Mouse (Mus musculus): ENCODE data around the gene Dennd1b. TPM values are rescaled to one million over a fixed set of nuclear protein-coding genes. Genes with fewer than 3 reads are reported as not detected.

Dennd1b gene
- polyA plus RNA-seq, 1 experiment from 2014 or later, result 12.2 TPM

DNA sequence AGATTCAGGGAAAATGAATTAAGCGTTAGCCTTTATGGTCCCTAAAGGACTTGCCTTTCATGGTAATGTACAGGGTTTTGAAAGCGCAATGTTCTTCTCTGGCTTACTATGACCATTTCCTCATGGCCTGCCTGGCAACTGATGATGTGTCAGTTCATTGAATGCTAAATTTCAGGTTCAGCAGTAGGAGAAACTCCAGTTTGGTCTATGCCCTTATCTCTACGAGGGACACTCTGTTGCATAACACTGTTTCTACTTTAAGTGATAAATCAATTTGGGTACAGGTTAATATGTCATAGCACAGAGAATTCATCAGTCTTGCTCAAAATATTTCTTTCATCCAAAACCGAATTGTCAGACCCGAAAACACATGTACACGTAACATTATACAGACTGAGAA, 133.1 kb downstream of the Dennd1b start:
- Histone ChIP-seq H3K27me3 (ENCODE audit: control insufficient read depth, insufficient read depth, low read length) (no peaks in the 10 kb centered on the region), H3K9ac (ENCODE audit: low read length) (no peak overlapping the region), H3K9me3 (ENCODE audit: control insufficient read depth, low read length) (no peaks in the 10 kb centered on the region), H3K4me2 (no peak overlapping the region), H3K36me3 (ENCODE audit: control insufficient read depth, insufficient read depth, low read length) (no peaks in the 10 kb centered on the region), H3K27ac (ENCODE audit: low read depth, low read length) (no peak overlapping the region), H3K4me1 (ENCODE audit: control insufficient read depth, insufficient read depth, low read length) (no peaks in the 10 kb centered on the region), H3K4me3 (ENCODE audit: low read depth, low read length) (no peak overlapping the region)
- ATAC-seq (ENCODE audit: low FRiP score), result no peak
- 94% methylated on average over 6 of the region's 6 CpGs for WGBS
- DNase-seq (ENCODE audit: low spot score, missing footprints), result no peak

DNA sequence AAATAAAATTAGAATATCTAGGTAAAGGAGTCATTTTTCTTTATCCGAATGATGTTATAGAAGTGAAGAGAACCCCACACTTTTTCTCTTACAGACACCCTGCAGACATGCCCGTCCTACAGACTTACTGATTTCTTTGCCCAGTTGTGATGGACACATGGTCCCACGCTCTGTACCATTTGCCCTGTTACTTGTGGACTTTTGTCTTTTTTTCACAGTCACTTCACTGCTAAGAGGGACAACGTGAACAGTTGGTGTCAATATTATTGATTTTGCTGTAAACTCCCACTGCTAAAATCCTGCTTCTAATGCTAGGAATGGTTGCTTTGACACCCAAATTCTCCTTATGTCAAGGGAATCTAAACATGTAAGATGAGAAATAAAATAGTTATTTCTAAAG, 134.9 kb downstream of the Dennd1b start:
- no peak overlapping the region for H3K4me2 ChIP-seq
- H3K4me3 ChIP-seq (ENCODE audit: low read depth, low read length), result no peak overlapping the region
- no peaks in the 10 kb centered on the region for H3K36me3 ChIP-seq (ENCODE audit: control insufficient read depth, insufficient read depth, low read length)
- DNase-seq (ENCODE audit: low spot score, missing footprints), result no peak
- 86% methylated on average over 4 of the region's 4 CpGs for WGBS
- ATAC-seq (ENCODE audit: low FRiP score), result no peak
- H3K9ac ChIP-seq (ENCODE audit: low read length), result no peak overlapping the region
- no peaks in the 10 kb centered on the region for H3K27me3 ChIP-seq (ENCODE audit: control insufficient read depth, insufficient read depth, low read length)
- H3K27ac ChIP-seq (ENCODE audit: low read depth, low read length), result no peak overlapping the region
- H3K9me3 ChIP-seq (ENCODE audit: control insufficient read depth, low read length), result no peaks in the 10 kb centered on the region
- no peaks in the 10 kb centered on the region for H3K4me1 ChIP-seq (ENCODE audit: control insufficient read depth, insufficient read depth, low read length)

DNA sequence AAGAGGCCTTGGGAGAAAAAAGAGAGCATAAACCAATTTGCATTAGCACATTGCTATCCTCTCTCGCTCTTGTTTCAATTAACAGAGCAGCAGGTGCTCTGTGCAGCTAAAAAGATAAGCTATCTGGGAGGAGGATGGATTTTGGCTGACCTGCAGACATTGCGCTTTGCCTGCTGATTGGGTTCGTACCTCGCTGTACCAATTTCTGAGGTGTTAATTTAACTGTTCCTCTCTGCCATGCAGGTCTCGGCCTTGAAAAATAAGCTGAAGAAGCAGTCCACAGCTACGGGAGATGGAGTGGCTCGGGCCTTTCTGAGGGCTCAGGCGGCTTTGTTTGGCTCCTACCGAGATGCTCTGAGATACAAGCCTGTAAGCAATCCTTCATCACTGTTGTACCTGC, 138.5 kb downstream of the Dennd1b start:
- no peak overlapping the region for H3K4me3 ChIP-seq (ENCODE audit: low read depth, low read length)
- no peak for DNase-seq (ENCODE audit: low spot score, missing footprints)
- H3K4me2 ChIP-seq, result no peak overlapping the region
- no peak overlapping the region for H3K27ac ChIP-seq (ENCODE audit: low read depth, low read length)
- H3K9me3 ChIP-seq (ENCODE audit: control insufficient read depth, low read length), result no peaks in the 10 kb centered on the region
- H3K9ac ChIP-seq (ENCODE audit: low read length), result no peak overlapping the region
- no peaks in the 10 kb centered on the region for H3K36me3 ChIP-seq (ENCODE audit: control insufficient read depth, insufficient read depth, low read length)
- no peaks in the 10 kb centered on the region for H3K4me1 ChIP-seq (ENCODE audit: control insufficient read depth, insufficient read depth, low read length)
- no peaks in the 10 kb centered on the region for H3K27me3 ChIP-seq (ENCODE audit: control insufficient read depth, insufficient read depth, low read length)
- WGBS, result 68% methylated on average over 9 of the region's 9 CpGs
- ATAC-seq (ENCODE audit: low FRiP score), result no peak

DNA sequence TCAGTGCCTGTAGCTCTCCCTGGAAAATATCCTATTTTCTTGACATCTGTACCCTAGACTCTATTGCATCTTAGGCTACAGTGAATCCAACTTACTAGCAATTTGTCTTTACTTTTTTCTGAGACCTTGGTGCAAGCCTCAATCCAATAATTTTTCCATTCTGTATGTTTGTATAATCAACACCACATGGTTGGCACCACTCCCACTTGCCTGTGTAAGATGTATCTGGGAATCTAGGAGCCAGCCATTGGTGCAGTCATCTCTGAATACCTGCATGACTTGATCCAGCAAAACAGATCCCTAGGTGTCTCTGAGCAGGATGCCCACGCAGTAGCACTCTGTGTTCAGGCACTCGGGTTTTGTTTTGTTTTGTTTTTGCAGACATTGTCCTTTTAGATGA, 145.0 kb downstream of the Dennd1b start:
- DNase-seq (ENCODE audit: low spot score, missing footprints), result no peak
- Histone ChIP-seq H3K27ac (ENCODE audit: low read depth, low read length) (no peak overlapping the region), H3K9ac (ENCODE audit: low read length) (no peak overlapping the region), H3K4me2 (no peak overlapping the region), H3K27me3 (ENCODE audit: control insufficient read depth, insufficient read depth, low read length) (no peaks in the 10 kb centered on the region), H3K4me3 (ENCODE audit: low read depth, low read length) (no peak overlapping the region), H3K36me3 (ENCODE audit: control insufficient read depth, insufficient read depth, low read length) (no peaks in the 10 kb centered on the region), H3K9me3 (ENCODE audit: control insufficient read depth, low read length) (no peaks in the 10 kb centered on the region), H3K4me1 (ENCODE audit: control insufficient read depth, insufficient read depth, low read length) (no peaks in the 10 kb centered on the region)
- WGBS, result 87% methylated on average over 2 of the region's 2 CpGs
- ATAC-seq (ENCODE audit: low FRiP score), result no peak

DNA sequence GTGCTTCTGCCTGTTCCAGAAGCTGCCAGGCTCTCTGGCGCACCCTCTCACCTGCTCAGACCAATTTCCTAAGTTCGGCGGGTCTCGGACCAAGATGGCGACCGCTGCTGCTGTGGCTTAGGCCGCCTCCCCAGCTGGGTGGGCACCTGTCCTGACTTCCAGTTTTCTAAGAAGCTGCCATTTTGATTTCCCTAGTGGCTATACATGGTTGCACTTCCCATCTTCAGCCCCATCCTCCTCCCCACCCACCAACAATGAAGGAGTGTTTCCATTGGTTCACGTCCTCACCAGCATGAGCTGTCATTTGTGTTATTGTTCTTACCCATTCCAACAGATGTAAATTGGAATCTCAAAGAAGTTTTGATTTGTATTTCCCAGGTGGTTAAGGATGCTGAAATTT, 159.4 kb downstream of the Dennd1b start:
- H3K9me3 ChIP-seq (ENCODE audit: control insufficient read depth, low read length), result no peaks in the 10 kb centered on the region
- DNase-seq (ENCODE audit: low spot score, missing footprints), result no peak
- 99% methylated on average over 8 of the region's 8 CpGs for WGBS
- no peaks in the 10 kb centered on the region for H3K36me3 ChIP-seq (ENCODE audit: control insufficient read depth, insufficient read depth, low read length)
- no peaks in the 10 kb centered on the region for H3K4me1 ChIP-seq (ENCODE audit: control insufficient read depth, insufficient read depth, low read length)
- no peak overlapping the region for H3K27ac ChIP-seq (ENCODE audit: low read depth, low read length)
- no peak overlapping the region for H3K9ac ChIP-seq (ENCODE audit: low read length)
- H3K4me3 ChIP-seq (ENCODE audit: low read depth, low read length), result no peak overlapping the region
- no peak for ATAC-seq (ENCODE audit: low FRiP score)
- no peaks in the 10 kb centered on the region for H3K27me3 ChIP-seq (ENCODE audit: control insufficient read depth, insufficient read depth, low read length)
- no peak overlapping the region for H3K4me2 ChIP-seq

DNA sequence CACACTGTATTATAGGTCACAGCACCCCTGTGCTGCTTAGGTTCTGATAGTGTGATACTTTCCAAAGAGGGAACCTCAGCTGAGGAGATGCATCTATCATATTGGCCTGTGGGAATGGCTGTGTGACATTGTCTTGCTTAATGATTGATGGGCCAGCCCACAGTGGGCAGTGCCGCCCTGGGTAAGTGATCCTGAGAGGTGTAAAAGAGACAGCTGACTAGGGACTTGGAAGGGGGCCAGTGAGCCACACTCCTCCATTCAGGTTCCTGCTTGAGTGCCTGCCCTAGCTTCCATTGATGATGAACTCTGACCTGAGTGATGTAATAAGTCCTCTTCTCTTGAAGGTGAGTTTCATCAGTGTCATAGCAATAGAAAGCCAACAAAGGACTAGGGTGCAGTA, 176.4 kb downstream of the Dennd1b start:
- WGBS, result 77% methylated on average over 1 of the region's 1 CpGs
- ATAC-seq (ENCODE audit: low FRiP score), result no peak
- no peak for DNase-seq (ENCODE audit: low spot score, missing footprints)

DNA sequence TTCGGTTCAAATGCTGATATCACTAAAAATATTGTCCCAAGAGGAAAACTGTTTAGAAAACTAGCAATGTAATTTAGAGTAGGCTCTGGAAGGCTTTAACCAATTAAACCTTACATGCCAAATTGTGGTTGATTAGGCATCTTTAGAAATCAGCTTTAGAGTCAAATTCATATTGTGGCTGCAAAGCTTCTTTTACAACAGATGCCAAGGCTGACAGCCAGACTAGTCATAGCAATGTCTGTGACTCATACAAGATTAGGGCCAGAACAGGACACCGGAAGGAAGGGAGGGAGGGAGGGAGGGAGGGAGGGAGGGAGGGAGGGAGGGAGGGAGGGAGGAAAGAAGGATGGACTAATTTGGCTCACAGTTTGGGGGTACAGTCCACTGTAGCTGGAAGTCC, 182.3 kb downstream of the Dennd1b start:
- no peaks in the 10 kb centered on the region for H3K4me1 ChIP-seq (ENCODE audit: control insufficient read depth, insufficient read depth, low read length)
- no peak overlapping the region for H3K4me2 ChIP-seq
- H3K27ac ChIP-seq (ENCODE audit: low read depth, low read length), result no peak overlapping the region
- no peak overlapping the region for H3K4me3 ChIP-seq (ENCODE audit: low read depth, low read length)
- ATAC-seq (ENCODE audit: low FRiP score) (no peak), DNase-seq (ENCODE audit: low spot score, missing footprints) (no peak)
- no peaks in the 10 kb centered on the region for H3K27me3 ChIP-seq (ENCODE audit: control insufficient read depth, insufficient read depth, low read length)
- H3K9me3 ChIP-seq (ENCODE audit: control insufficient read depth, low read length), result no peaks in the 10 kb centered on the region
- peaks cover 2% of the 10 kb centered on the region; the same call in 1 of the 2 replicates for H3K36me3 ChIP-seq (ENCODE audit: control insufficient read depth, insufficient read depth, low read length)
- no peak overlapping the region for H3K9ac ChIP-seq (ENCODE audit: low read length)
- 98% methylated on average over 1 of the region's 2 CpGs for WGBS

More for the DNA sequence above, 176.4 kb downstream of the Dennd1b start:
- H3K4me1 ChIP-seq (ENCODE audit: control insufficient read depth, insufficient read depth, low read length), result no peaks in the 10 kb centered on the region
- no peak overlapping the region for H3K4me2 ChIP-seq
- peaks cover 2% of the 10 kb centered on the region; the same call in 1 of the 2 replicates for H3K36me3 ChIP-seq (ENCODE audit: control insufficient read depth, insufficient read depth, low read length)
- no peak overlapping the region for H3K27ac ChIP-seq (ENCODE audit: low read depth, low read length)
- H3K4me3 ChIP-seq (ENCODE audit: low read depth, low read length), result no peak overlapping the region
- H3K9me3 ChIP-seq (ENCODE audit: control insufficient read depth, low read length), result no peaks in the 10 kb centered on the region
- no peaks in the 10 kb centered on the region for H3K27me3 ChIP-seq (ENCODE audit: control insufficient read depth, insufficient read depth, low read length)
- no peak overlapping the region for H3K9ac ChIP-seq (ENCODE audit: low read length)

DNA sequence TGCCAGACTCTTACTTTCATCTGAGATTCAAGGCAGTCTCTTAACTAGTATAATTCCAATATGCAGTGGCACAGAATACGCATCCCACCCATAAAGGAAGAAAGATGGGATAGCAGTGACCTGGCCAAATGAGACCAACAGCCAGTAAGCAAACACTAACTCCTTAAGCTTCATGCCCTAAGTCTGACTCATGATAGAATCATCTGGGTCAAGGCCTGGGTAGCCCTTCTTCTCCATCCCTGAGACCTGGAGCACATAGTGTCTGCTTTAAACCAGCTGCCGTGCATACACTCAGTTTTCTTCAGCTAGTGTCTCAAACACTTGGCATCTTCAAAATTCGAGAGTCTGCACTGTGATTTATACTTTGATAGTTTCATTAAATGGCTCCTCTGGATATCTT, 183.1 kb downstream of the Dennd1b start:
- ATAC-seq (ENCODE audit: low FRiP score) (no peak), DNase-seq (ENCODE audit: low spot score, missing footprints) (no peak)

DNA sequence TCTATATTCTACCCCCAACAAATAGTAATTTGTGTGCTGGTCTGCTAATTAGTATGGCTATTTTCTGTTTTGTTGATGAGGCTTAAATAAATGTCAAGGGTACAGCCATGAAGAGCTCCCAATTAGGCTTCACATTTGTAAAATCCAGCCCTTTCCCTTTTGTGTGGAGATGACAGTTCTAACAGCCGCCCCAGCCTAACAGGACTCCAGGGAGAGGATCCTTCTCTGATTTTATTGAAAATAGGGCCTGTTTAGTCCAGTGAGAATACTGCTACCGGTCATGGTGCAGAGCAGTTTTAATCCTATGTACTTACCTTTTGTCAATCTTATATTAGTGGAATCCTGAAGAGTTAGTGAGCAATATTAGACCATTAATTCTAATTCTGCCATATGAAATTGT, 189.8 kb downstream of the Dennd1b start:
- Histone ChIP-seq H3K4me1 (ENCODE audit: control insufficient read depth, insufficient read depth, low read length) (peaks cover 8% of the 10 kb centered on the region), H3K9ac (ENCODE audit: low read length) (no peak overlapping the region), H3K27ac (ENCODE audit: low read depth, low read length) (no peak overlapping the region), H3K27me3 (ENCODE audit: control insufficient read depth, insufficient read depth, low read length) (no peaks in the 10 kb centered on the region), H3K4me3 (ENCODE audit: low read depth, low read length) (no peak overlapping the region), H3K36me3 (ENCODE audit: control insufficient read depth, insufficient read depth, low read length) (no peaks in the 10 kb centered on the region), H3K9me3 (ENCODE audit: control insufficient read depth, low read length) (no peaks in the 10 kb centered on the region), H3K4me2 (no peak overlapping the region)
- DNase-seq (ENCODE audit: low spot score, missing footprints) (peak; percentile 86), ATAC-seq (ENCODE audit: low FRiP score) (peak; percentile 82)
- 42% methylated on average over 2 of the region's 2 CpGs for WGBS

More for the DNA sequence above, 183.1 kb downstream of the Dennd1b start:
- Histone ChIP-seq H3K4me1 (ENCODE audit: control insufficient read depth, insufficient read depth, low read length) (no peaks in the 10 kb centered on the region), H3K4me2 (no peak overlapping the region), H3K36me3 (ENCODE audit: control insufficient read depth, insufficient read depth, low read length) (peaks cover 2% of the 10 kb centered on the region; the same call in 1 of the 2 replicates), H3K27ac (ENCODE audit: low read depth, low read length) (no peak overlapping the region), H3K4me3 (ENCODE audit: low read depth, low read length) (no peak overlapping the region), H3K9me3 (ENCODE audit: control insufficient read depth, low read length) (no peaks in the 10 kb centered on the region), H3K9ac (ENCODE audit: low read length) (no peak overlapping the region), H3K27me3 (ENCODE audit: control insufficient read depth, insufficient read depth, low read length) (no peaks in the 10 kb centered on the region)
- WGBS, result 88% methylated on average over 3 of the region's 3 CpGs

DNA sequence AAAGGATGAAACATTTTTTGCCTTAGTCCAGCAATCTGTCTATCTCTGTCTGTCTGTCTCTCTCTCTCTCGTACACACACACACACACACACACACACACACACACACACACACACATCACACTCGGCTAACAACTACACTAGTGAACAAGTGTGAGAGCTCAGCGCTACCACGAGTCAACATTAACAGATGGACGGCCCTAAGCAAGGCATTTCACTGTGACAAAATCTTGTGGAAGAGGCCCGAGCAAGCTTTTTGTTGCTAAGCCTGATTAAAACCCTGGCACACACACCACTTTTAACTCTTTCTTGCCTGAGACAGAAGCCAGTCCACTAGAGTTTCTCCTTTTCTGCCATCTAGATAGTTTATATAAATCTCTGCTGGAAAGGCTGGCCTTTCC, 190.3 kb downstream of the Dennd1b start:
- Histone ChIP-seq H3K27ac (ENCODE audit: low read depth, low read length) (peak overlapping the region; percentile 48), H3K9ac (ENCODE audit: low read length) (no peak overlapping the region), H3K27me3 (ENCODE audit: control insufficient read depth, insufficient read depth, low read length) (no peaks in the 10 kb centered on the region), H3K36me3 (ENCODE audit: control insufficient read depth, insufficient read depth, low read length) (no peaks in the 10 kb centered on the region), H3K4me1 (ENCODE audit: control insufficient read depth, insufficient read depth, low read length) (peaks cover 8% of the 10 kb centered on the region), H3K4me3 (ENCODE audit: low read depth, low read length) (no peak overlapping the region), H3K4me2 (no peak overlapping the region), H3K9me3 (ENCODE audit: control insufficient read depth, low read length) (no peaks in the 10 kb centered on the region)
- 18% methylated on average over 6 of the region's 6 CpGs for WGBS
- peak; percentile 81 for ATAC-seq (ENCODE audit: low FRiP score)
- DNase-seq (ENCODE audit: low spot score, missing footprints), result peak; percentile 88

Data from midbrain, embryonic 11.5 days (tissue).